Mouse (Mus musculus) activated CD4-positive, CD25-positive, alpha-beta regulatory T cell, adult 9 weeks (primary cell): ENCODE data around the gene A430089I19Rik. TPM values are rescaled to one million over a fixed set of nuclear protein-coding genes. Genes with fewer than 3 reads are reported as not detected.

Experiments used
- polyA plus RNA-seq: library from polyadenylated mRNA; unstranded; fragments of 100-300 nt; shearing (Covaris generic); gene quantifications from one replicate; pipeline ENCODE4 v1.2.1, GENCODE M21; 2017

The A430089I19Rik gene
- polyA plus RNA-seq: not detected

GRCm38 (mm10) chr5:94306696-94307095 lies at the start of gene A430089I19Rik:
Gene A430089I19Rik, minus strand, starts transcription at chr5:94306796.

GRCm38 (mm10) chr5:94339449-94339848 lies 32.9 kb upstream of the A430089I19Rik start, which contains the start of gene AA792892:
Gene AA792892, plus strand, starts transcription at chr5:94339749.

GRCm38 (mm10) chr5:94314135-94314534 lies 7.5 kb upstream of the A430089I19Rik start, which contains the start of gene Gm6502:
Gene Gm6502, plus strand, starts transcription at chr5:94314435.

Other genes with a start within 250 kb of the A430089I19Rik start
- not detected for gene BC061212, start 236.3 kb downstream of the A430089I19Rik start, polyA plus RNA-seq
- not detected for gene Gm6351, start 230.4 kb downstream of the A430089I19Rik start, polyA plus RNA-seq
- not detected for gene Gm3106, start 88.8 kb downstream of the A430089I19Rik start, polyA plus RNA-seq
- not detected for gene Gm6502, start 7.6 kb upstream of the A430089I19Rik start, polyA plus RNA-seq
- gene AA792892, start 33.0 kb upstream of the A430089I19Rik start, polyA plus RNA-seq: not detected
- gene Gm7682, start 139.0 kb upstream of the A430089I19Rik start, polyA plus RNA-seq: not detected
- not detected for gene Gm3139, start 219.5 kb upstream of the A430089I19Rik start, polyA plus RNA-seq